Mouse (Mus musculus) stomach, postnatal 0 days (tissue): ENCODE measurements around the gene Nek9.

Experiments used
- CTCF ChIP-seq: IDR thresholded peaks from 2 replicates; pipeline ENCODE4 v1.5.1; 2016; ENCODE audit warnings: antibody characterized with exemption, low read depth, mild to moderate bottlenecking, moderate library complexity
- EP300 ChIP-seq: optimal IDR thresholded peaks from 2 replicates; pipeline ENCODE3; 2016; ENCODE audit warnings: antibody characterized with exemption

DNA sequence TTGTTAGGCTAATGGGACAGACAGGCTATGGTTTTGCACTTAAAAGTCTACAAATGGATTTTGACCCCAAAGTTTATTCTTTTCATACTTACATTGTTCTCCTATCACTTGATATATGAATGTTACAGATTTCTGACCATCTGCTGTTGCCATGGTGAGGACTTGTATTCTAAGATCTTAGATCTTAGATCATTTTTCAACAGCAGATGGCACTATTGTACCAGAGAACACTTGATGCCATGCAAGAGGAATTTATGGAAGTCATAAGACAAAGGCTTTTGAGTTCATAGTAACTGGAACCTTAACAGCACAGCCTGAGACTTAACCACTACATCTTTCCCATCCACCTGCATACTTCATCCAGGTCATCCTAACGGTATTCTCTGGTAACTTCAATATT is 2.0 kb upstream of the Nek9 start:
- TF ChIP-seq CTCF (peak; percentile 83), EP300 (no peak)
